Mouse (Mus musculus) C2C12 (cell line): ENCODE data around the gene Crtac1.

ENCODE experiments used
- CEBPB ChIP-seq: IDR thresholded peaks from one replicate; pipeline ENCODE4 v1.6.1; 2011; ENCODE audit warnings: low read depth, mild to moderate bottlenecking, control low read depth, moderate library complexity
- CTCF ChIP-seq: IDR thresholded peaks from one replicate; pipeline ENCODE4 v1.5.1; 2011; ENCODE audit not compliant: control insufficient read depth, insufficient read depth, insufficient read length
- MAX ChIP-seq: IDR thresholded peaks from one replicate; pipeline ENCODE4 v1.6.1; 2011; ENCODE audit warnings: mild to moderate bottlenecking, control low read depth
- MYOG ChIP-seq: IDR thresholded peaks from one replicate; pipeline ENCODE4 v1.6.1; 2011; ENCODE audit not compliant: control insufficient read depth, insufficient read length; ENCODE audit errors: extremely low read depth
- USF1 ChIP-seq: IDR thresholded peaks from one replicate; pipeline ENCODE4 v1.6.1; 2011; ENCODE audit warnings: low read depth, mild to moderate bottlenecking, control low read depth, moderate library complexity

DNA sequence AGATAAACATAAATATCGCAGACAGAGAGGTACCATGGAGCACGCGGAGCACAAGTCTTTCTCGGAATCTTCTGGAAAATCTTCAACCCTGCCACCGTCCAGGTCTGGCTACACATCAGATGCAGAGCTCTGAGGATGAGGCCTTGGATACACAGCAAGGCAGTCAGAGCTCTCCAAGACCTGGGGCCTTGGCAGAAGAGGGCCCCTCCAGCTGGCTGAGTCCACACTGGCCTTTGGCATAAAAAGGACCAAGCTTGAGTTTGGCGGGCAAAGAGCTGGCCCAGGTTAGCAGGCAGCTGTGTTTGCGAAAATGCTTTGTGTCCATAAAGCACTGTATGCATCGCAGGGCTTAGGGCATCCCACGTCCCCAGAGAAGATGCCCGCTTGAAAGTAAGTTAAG lies 17.0 kb upstream of the Crtac1 start:
- TF ChIP-seq MYOG (no peak), CTCF (no peak), CEBPB (no peak), USF1 (no peak), MAX (no peak)
